Mouse (Mus musculus): ENCODE measurements at regions not wholly inside any gene's neighbourhood (a gene's known extent, or its start where the extent isn't known, plus 50 kb on each side); places are given as distances from the start of the nearest gene placed in this dataset.
"Not testable (repeated sequence)": the region's sequence is repeated elsewhere in the genome, so short reads cannot be mapped to it uniquely, and the experiment has no call there.

DNA sequence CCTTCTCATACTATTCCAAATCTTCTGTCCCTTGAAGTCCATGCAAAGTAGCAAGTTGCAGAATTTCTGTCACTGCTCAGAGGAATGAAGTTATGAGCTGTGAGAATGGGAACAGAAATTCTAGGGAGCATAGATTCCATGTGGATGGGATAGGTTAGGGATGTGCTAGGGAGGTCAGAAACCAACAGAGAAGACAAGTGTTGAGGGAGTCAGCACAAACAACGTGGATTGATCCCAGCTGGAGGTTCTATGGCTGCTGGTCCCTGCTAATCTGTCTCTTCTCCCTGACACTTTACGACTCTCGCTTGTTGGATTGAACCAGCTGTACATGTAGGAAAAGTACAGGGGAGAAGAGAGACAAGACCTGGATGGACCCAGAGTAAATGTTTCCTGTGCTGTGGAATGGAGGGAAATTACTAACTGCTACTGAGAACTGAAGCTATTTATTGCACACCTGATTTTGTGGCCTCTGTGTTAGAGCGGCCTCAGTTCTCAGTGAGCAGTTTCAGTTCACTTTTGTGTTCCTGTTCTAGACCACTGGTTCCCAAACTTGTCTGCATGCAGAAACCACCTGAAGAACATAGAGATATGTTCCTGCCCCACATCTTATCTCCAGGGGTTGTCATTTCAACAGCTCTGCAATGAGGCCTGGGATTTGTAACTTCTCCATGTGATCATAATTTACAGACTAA is 151.0 kb downstream of the Ube2e3 start:
- DNase-seq (ENCODE audit: low read depth): no peak

DNA sequence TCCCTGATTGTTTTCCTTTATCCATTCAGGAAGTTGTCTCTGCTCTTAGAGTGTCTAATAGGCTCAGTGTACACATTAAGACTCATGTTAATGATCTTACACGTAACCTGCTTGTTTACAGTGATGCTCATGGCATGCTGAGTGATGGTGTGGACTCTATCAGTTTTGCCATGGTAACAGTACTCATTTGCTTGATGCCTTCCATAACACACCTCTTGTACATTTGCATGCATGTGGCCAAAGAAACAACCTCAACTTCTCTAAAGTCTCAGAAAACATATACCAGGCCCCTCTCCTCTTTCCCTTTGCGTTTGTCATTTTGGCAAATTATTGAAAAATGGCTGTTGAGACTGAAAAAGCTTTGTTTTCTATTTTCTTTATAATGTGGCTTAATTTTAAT is 155.0 kb downstream of the Ube2e3 start:
- no peak for DNase-seq (ENCODE audit: low read depth)

DNA sequence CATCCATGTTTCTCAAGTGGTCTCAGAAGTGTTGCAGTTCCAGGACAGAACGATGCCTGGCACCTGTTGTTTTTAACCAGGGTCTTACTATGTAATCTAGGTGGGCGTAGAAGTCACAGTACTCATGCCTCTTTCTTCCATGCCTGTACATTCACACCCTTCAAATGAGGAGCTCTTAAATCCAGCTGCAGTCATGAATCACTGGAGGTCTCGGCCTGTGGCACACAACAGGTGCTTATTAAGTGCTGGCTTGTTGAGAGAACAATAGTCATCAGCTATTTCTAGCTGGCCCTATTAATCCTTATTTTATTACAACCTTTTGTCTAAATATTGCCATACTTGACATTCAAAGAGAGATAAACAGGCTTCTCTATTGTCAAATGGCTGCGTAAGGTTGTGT is 157.8 kb downstream of the Ube2e3 start:
- no peak for DNase-seq (ENCODE audit: low read depth)

DNA sequence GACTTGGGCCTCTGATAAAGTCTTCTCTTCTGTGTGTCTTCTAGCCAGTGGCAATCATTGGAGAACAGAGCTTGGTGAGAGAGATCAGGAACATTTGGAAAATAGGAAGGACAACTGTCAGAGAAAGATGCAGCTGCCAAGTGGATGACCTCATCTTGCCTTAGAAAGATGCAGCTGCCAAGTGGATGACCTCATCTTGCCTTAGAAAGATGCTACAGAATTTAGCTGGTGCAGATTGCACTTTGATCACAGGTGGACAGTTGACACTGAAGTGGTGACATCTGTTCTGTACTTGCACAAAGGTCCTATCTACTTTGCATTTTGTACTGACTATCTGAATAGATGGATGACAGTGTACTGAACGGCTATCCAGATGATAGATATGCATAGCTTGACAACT is 163.1 kb downstream of the Ube2e3 start:
- no peak for DNase-seq (ENCODE audit: low read depth)

DNA sequence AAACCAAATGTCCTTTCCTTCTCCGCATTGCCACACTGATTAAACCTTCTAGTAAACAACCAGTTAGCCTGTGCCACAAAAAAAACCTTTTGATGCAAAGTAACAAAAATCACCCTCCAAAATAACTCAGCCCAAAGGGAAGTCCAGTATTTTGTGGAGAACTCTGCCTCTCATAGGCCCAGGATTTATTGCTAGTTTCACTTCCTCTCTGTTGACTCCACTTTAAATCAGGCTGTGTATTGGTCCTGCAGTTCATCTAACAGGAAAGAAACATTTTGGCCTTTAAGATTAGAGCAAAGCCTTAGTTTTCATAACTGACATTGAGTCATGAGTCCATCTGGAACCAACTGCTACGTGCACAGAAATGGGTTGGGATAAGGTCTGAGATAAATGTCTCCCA is 168.4 kb downstream of the Ube2e3 start:
- no peak for DNase-seq (ENCODE audit: low read depth)

DNA sequence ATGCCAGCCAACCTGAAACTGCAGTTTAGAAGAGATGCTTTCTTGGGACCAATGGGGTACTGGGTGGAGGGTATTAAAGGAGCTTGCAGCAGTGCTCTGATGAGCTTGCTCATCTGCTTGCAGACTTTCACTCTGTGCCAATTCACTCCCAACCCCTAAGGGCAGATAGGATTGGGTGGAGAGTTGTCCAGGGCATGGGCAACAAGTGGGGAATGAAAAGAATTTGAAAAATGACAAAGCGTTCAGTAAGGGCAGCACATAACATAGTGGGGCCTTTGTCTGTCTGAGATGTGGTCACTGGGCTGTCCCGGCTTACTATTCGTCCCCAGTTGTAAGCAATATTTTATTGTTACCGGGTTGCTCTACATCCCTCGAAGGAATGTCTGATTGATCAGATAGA is 170.7 kb downstream of the Ube2e3 start:
- no peak for DNase-seq (ENCODE audit: low read depth)

DNA sequence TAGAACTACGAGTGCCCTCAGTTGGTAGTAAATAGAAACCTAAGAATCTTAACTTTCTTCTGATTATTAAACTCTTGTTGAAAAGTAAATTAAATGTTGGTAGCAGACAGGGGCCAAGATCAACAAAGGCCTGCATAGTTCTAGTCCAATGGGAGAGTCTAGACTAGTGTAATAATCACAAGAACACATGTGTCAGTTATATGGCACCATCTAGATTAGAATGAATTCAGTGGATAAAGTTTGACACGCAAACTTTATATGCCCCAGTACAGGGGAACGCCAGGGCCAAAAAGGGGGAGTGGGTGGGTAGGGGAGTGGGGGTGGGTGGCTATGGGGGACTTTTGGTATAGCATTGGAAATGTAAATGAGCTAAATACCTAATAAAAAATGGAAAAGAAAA is 176.9 kb downstream of the Ube2e3 start:
- DNase-seq (ENCODE audit: low read depth): not testable (repeated sequence)

DNA sequence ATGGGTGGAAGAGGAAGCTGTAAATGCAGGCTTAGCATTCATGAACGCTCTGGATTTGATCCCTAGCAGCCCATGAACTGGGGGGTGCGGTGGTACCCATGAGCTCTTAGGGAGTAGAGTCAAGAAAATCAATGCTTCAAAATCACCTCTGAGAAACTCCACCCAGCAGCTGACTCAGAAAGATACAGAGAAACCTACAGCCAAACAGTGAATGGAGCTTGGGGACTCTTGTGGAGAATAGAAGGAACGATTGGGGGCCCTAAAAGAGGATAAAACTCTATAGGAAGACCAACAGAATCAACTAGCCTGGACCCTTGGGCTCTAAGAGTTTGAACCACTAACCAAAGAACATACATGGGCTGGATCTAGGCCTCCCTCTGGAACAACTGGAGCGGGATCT is 177.6 kb downstream of the Ube2e3 start:
- DNase-seq (ENCODE audit: low read depth): no peak

DNA sequence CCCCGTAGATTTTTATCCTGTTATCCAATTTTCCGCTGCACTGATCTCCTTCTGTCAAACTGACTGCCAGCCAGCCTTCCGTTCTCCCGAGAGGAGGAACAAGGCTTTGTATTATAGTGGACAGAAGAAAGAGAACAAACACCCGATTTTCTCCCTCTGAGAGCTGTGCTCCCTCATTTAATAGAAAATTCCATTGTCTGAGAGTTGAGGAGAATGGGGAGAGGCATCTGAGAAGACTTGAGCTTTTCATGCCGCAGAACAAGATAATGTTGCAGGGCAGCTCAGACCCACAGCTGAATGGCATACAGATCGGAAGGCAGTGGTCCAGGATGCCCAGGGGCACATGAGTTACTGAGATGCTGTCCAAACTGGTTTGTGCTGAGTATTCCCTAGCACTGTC is 180.1 kb downstream of the Ube2e3 start:
- DNase-seq (ENCODE audit: low read depth): no peak

DNA sequence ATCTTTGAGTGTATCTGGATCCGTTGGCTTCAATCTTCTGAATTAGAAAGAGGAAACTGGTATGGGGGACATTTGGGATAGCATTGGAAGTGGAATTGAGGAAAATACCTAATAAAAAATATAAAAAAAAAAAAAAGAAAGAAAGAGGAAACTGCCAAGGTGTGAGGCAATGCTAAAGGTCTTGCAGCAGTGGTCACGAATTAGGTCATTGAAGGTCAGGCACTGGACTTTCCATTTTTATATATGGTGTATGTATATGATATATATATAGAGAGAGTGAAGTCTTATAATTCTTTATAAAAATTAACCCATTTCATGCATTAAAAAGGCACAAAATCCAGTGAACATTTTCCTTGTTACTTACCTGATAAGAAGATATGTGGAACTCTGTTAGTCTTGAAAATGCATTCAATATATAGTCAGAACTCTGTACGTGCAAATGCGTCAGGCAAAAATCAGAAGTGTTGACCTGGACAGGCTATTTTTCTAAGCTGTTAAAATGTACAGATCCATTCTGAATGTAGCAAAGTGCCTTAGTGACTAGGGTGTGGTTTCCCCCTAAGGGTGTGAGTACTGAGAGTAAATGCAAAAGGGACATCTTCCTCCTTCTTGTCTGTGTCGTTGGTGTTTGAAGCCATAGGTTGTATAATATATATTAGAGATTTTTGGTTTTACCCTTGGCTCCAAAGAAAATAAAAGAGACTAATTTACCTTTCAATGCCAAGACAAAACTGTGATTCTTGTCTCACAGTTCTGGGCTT is 181.0 kb downstream of the Ube2e3 start:
- no peak for DNase-seq (ENCODE audit: low read depth)

DNA sequence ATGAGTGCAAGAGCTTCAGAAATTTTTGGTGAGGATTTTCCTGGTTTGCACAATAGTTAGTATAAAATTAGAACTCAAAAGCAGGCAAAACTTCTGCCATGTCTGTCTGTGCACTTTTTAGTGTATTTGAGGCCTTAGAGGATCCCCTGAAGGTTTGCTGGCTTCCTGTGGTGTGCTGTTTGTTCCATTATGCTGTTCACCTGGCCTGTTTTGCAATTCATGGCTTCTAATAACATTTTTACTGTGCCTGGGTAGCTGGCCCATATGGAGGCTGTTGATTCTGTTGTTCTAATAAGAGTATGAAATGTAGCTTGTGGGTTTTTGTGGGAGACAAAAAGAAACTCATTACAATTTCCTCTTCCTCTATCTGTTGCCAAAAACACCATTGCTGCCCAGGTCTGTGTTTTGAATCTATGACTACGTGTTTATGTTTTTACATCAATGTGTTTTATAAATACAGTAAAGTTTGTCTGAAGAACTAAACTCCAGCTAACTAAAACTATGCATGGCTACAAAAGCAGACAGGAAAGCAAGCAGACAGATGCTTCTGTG is 182.6 kb downstream of the Ube2e3 start:
- no peak for DNase-seq (ENCODE audit: low read depth)

DNA sequence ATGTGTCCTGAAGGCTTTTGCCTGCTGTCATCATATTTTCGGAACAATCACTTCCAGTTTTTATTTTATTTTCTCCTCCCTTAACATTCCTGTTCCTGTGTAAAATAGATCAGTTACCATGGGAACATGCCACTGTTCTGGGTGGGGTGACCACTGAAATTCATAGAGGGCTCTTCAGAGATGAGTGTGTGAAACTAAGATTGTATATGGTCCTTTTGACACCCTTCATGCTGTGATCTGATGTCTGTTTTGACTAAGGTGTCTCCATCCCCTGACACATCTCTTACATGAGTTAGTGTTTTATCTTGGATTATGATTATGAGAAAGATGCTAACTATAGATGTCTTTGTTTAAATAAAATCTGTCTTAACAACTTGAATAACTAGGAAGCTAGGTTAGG is 184.3 kb downstream of the Ube2e3 start:
- DNase-seq (ENCODE audit: low read depth): no peak

DNA sequence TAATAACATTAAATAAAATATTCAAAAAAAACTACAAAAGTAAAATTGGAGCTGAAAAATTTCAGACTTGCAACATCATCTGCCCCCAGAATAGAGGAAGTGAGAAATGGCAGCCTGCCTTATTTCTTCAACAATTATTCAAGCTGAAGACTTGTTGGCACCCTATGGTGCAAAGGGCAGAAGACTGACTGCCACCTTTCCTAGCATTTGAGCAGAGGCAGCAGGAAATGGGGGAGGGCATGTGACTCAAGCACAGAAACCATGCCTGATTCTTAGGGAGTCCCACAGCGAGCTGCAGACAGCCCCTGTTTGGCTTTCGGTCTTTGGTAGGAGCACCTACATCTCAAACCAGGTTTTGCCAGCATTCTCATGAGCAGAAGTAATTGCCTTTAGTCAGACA is 188.2 kb downstream of the Ube2e3 start:
- DNase-seq (ENCODE audit: low read depth): no peak

DNA sequence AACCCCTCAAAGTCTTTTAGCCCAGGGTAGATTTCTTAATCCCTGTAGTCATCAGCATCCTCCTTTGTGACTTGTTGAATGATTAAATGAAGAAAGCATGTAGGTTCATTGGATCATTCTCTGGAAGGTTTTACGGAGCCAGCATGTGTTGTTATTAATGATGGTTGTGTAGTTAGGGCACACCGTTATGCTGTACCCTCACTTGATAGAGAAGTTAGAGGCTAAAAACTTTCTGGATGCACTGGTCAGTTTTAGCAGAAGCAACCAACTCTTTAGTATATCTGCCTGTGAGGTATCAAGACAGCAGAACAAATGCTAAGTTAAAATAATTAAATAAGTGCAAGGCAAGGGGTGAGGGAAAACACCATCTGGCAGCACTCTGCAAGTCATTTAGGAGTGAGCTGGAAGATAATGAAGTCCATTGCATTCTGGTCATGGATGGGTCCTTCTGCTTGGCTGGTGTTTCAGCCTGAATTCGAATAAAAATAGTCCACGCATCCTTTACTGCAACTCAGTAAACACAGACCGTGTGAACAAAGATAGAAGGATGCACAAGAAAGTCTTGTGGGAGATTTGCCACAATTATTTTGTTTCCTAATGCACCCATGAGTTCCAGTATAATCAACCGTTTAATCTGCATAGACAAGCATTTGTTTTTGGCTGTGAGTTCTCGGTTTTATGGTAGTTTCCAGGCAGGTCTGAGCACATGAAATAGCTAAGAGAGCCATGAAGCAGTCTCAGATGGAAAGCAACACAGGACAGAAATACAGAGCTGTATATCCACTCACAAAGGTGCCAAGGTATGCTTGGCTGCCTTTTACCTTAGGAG is 191.4 kb downstream of the Ube2e3 start:
- DNase-seq (ENCODE audit: low read depth): no peak

DNA sequence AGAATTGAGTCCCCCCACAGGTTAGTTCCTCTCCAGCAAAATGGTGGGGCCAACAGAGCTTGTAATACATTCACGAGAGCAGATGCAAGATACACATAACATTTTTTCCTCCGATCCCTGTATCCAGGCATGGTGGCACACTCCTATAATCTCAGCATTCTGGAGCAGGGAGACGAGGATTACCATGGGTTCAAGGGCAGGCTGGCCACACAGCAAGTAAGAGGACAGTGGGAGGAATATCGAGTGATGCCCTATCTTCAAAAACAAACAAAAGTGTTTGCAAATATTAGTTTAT is 192.0 kb downstream of the Ube2e3 start:
- DNase-seq (ENCODE audit: low read depth): no peak

DNA sequence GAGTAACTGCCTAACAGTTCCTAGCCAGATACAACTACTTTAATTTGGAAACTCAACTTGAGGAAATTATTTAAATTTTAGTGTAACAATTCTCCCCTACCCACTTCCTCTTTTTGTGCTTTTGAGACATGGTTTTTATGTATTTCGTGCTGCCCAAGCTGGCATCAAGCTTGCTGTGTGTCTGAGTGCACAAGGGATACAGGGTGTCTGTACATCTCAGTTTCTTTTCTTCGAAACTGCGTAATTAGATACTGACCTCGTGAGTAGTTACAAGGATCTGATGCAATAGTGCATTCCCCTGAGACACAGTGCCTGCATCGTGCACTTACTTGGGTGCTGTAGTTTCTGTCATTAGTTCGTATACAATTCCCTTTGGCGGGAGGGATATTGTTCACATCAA is 192.4 kb downstream of the Ube2e3 start:
- DNase-seq (ENCODE audit: low read depth): no peak

DNA sequence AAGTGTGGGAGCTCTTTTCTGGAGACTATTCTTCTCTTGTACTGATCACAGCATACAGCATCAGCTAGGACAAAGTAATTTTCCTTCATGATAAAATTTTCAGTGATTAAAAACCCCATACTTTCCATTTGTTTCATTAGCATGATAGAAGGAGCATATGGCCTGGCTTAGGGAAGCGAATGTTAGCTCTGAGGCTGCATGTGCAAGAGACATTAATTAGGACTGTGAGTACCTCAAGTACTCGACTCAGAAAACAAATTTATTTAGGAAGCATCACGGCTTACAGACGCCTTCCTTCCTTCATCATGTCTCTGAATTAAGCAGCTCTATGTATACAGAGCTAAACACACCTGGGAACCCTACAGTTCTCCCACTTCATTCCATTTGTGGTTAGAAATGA is 193.6 kb upstream of the Itga4 start:
- DNase-seq (ENCODE audit: low read depth): no peak

DNA sequence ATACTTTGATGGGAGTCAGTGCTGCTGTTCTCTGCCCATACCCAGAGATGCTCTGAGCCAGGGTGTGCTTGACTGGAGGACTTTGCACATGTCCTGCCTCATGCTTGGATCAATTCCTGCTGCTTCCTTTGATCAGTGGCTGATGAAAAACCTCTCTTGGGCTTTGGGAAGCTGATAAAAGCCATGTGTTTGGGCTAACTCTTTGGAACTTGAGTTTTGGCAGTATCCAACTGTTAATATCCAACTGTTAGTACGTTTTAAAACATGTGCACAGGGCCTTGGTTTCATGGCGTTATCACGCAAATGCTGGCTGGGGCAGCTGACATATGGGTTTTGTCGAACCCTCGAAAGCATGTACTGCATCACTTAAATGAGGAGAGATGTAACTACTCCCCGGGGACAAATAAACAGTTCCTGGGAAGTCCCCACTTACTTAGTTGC is 193.0 kb upstream of the Itga4 start:
- DNase-seq (ENCODE audit: low read depth): no peak

DNA sequence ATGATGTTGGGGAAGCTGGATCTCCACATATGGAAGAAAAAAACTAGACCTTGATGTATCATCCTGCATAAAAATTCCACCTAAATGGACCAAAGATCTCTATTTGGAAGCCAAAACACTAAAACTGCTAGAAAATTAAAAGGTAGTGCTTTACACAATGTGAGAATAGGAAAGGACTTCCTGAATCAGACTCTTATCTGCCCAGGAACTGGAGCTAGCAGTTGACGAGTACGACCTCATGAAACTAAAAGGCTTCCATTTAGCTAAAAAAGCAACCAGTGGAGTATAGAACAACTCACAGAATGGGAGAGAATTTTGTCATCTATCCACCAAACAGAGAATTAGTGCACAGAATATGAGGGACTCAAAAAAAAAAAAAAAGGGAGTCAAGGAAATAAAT is 191.6 kb upstream of the Itga4 start:
- no peak for DNase-seq (ENCODE audit: low read depth)

DNA sequence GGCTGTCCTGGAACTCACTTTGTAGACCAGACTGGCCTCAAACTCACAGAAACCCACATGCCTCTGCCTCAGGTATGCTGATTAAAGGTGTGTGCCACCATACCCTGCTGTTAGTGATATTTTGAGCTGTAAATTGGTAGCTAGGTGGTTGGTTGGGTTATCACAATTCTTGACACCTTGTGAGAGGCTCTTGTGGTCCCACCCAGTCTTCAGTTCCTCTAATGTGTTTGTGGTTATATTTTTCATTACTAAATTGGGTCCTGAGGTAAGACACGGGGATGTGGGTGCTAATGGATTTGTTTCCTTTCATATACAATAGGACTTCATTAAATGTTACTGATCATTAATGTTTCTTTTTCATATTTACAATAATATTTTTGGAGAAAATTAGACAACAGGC is 189.9 kb upstream of the Itga4 start:
- DNase-seq (ENCODE audit: low read depth): no peak

DNA sequence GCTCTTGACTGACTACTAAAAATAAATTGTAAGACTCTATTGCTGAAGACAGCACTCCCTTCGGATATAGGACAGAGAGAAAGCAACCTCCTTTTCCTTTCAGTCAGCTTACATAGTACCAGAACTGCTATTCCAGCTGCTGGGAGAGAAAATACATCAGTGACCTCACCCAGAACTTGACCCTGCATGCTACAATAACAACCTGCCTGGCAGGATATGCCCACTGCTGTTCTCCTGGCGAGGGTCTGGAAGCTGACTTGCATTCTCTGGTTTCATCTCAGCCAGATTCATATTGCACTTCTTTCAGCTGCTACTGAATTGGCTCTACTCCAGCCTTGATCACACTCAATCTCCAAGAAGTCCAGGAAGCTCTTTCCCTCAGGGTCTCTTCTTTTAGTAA is 179.1 kb upstream of the Itga4 start:
- no peak for DNase-seq (ENCODE audit: low read depth)

DNA sequence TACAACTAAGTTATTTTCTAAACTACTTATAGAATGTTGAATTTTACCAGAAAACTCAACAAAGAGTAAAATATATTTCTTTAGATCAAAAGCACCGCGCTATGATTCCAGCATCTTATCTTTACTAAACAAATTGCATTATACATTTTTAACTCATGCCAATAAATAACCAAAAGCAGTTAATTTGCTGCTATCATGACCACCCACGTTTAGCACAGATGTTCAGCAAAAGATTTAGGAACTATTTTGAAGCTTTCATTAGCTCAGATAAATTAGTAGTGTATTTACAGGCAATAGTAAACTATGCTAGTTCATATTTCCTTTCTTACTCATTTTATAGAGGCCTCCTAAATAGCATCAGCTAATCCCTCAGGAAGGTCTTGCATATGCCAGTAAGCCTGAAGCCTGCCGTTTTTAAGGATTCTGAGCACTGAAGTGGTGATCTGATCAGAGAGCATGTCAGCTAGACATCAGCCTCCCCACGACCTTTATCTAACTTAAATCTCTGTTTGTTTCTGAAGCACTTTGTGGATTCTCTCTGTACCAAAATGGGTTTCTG is 176.3 kb upstream of the Itga4 start:
- DNase-seq (ENCODE audit: low read depth): no peak

DNA sequence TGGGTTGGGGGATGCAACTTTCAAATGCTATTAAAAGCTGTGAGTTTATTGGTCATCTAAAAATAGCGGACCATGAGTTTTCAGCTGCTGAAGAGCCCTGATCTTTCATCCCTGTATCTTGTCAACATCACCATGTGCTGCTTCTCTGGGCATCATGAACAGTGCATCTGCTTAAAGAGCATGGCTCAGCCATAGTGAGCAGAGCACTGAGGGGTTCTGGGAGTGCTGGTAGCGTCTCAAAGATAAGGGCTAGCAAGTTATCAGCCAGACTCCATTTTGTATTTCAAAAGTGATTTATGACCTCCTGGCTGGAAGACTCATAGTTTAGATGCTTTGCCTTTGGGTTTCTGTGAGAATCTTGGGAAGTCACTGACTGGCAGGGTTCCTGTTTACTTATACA is 173.5 kb upstream of the Itga4 start:
- DNase-seq (ENCODE audit: low read depth): no peak

Measured in c-Kit-positive CD71-positive TER-119-negative erythroid progenitor cells, embryonic 14.5 days (primary cell).